Mouse (Mus musculus): ENCODE data around the gene Adamts2. TPM values are rescaled to one million over a fixed set of nuclear protein-coding genes. Genes with fewer than 3 reads are reported as not detected.

Adamts2 gene
- total RNA-seq, 2 experiments from 2014 or later, result 6.1 to 9.8 TPM

DNA sequence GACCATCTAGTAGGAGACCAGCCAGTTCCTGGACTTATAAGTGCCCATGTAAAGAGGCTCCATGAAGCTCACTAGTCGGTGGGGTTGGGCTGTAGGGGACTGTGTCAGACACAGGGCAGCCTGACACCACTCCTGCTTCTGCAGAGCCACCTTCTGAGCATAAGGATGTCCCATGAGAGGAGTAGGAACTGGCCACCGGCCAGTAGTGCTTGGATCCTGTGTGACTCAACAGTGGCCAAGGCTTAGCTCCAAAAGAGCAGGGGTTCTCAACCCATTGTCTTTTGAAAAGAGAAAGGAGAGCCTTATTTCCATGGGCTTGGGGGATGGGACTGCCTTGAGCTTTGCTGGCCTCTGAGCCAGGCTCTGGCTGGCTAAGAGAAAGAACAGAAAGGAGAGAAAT, 81.9 kb downstream of the Adamts2 start:
- Histone ChIP-seq H3K4me3 (no peak overlapping the region), H3K27ac (no peak overlapping the region)
- no peak for DNase-seq
- intact Hi-C loops (cut with DNase I), result no loop called here
- no peak for TF ChIP-seq CTCF (IDR thresholded peaks at IDR 0.05)

DNA sequence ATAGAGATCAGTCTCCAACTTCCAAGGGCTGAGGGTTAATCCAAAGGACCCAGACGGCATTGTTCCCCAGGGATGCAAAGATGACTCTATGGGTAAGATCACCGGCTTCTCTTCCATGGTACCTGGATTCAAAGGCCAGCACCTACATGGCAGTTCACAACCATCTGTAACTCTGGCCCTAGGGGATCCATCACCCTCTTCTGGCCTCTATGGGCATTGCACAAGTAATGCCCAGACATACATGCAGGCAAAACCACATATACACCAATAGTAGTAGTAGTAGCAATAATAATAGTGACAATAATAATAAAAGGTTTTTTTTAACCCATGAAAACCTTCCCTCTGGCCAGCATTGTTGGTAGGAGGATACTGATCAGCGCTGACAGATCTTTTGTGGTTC, 86.7 kb downstream of the Adamts2 start:
- Histone ChIP-seq H3K27ac (no peak overlapping the region), H3K4me3 (no peak overlapping the region)
- peak; percentile 56 for TF ChIP-seq CTCF (IDR thresholded peaks at IDR 0.05)
- no peak for DNase-seq
- intact Hi-C loops (cut with DNase I), result no loop called here

DNA sequence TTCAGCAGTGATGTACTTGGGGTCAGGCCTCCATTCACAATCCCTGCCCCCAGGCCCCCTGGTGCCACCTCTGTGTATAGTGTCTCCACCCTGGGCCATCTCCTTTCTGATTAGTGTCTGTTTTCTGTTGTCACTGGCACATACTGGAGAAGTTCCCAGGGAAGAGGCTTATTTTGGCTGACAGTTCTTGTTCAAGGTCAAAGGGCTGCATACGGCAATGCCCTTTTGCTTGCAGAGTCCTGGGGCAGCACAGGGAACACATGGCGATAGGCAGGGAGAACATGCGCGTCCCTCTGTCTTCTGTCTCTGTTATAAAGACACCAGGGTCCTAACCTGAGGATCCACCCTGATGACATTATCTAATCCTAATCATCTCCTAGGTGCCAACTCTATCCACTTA, 87.8 kb downstream of the Adamts2 start:
- no peak overlapping the region for H3K27ac ChIP-seq
- no peak for TF ChIP-seq CTCF (IDR thresholded peaks at IDR 0.05)
- intact Hi-C loops (cut with DNase I), result loop anchor here (5.0 kb wide), 1 partner anchor 87 kb away; the partner anchor contains the start of gene Adamts2
- no peak overlapping the region for H3K4me3 ChIP-seq
- DNase-seq, result no peak

DNA sequence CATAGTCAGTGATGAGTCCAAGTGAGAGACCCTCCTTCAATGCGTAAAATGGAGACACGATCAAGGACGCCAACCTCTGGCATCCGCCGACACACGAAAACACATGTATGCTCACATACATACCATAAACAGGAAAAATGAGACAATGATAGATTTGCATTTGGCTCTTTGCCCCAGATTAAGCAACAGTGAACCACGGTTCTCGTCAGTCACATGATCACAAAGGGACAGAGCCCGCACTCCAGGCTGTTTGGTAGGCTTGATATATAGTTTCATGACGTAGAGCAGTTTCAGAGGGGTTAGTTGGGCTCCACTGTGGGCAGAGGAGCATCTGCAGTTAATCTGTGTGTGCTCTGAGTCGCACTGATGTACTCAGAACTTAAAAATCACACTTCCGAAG, 98.1 kb downstream of the Adamts2 start:
- intact Hi-C loops (cut with DNase I), result no loop called here
- TF ChIP-seq CTCF (IDR thresholded peaks at IDR 0.05), result no peak
- no peak overlapping the region for H3K4me3 ChIP-seq
- peak overlapping the region; percentile 67 for H3K27ac ChIP-seq
- DNase-seq, result no peak

DNA sequence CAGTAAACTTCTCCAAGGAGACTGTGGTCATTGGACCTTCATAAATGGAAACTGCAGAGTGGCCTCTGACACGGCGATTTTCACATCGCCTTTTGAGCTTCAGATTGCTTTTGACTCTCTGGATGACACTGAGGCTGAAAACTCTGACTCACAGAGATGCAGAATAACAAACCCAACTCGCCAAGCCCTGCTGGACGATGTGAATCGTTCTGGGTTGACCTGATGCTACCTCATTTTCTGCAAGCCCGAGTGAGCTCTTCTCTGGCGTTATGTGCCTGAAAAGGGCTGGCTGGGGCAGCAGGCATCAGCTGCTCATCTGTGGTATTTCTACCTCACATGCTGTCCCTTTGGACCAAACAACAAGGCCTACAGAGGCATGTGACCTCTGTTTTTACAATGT, 98.6 kb downstream of the Adamts2 start:
- peak; percentile 63 for DNase-seq
- Histone ChIP-seq H3K4me3 (no peak overlapping the region), H3K27ac (peak overlapping the region; percentile 74)
- no peak for TF ChIP-seq CTCF (IDR thresholded peaks at IDR 0.05)
- intact Hi-C loops (cut with DNase I), result no loop called here

DNA sequence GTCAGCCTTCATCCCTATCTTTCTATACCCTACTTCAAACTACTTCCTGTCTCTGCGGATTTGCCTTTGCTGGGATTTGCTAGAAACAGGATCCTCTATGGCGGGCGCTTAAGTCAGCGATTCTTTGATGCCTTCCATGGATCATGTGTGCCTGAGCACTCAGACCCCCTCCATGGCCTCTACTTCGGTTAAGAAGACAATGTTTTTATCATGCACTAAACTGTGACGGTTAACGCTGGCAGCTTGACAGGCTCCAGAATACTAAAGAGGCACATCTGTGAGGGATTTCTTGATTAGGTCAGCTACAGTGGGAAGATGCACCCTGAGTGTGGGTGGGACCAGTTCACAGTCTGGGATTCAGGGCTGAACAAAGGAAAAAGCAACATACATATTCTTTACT, 101.5 kb downstream of the Adamts2 start:
- H3K4me3 ChIP-seq, result no peak overlapping the region
- H3K27ac ChIP-seq, result no peak overlapping the region
- TF ChIP-seq CTCF (IDR thresholded peaks at IDR 0.05), result no peak
- intact Hi-C loops (cut with DNase I), result no loop called here
- no peak for DNase-seq

DNA sequence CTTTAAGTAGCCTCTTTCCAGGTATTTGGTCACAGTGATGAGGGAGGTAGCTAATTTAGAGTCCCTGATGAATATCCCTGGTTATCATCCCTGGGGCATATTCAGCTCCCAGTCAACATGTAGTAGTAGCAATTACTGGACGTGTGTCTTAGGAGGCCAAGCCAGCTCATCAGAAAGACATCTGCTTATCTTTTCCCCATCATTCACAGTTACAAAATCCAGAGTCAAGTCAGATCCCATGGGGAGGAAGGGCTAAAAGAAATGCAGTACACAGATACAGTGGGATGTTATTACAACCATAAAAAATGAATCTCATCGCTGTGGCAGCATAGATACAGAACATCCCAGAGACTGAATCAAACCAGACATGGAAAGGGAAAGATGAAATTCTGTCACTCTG, 102.6 kb downstream of the Adamts2 start:
- Histone ChIP-seq H3K4me3 (no peak overlapping the region), H3K27ac (no peak overlapping the region)
- no peak for DNase-seq
- intact Hi-C loops (cut with DNase I), result no loop called here
- TF ChIP-seq CTCF (IDR thresholded peaks at IDR 0.05), result no peak

DNA sequence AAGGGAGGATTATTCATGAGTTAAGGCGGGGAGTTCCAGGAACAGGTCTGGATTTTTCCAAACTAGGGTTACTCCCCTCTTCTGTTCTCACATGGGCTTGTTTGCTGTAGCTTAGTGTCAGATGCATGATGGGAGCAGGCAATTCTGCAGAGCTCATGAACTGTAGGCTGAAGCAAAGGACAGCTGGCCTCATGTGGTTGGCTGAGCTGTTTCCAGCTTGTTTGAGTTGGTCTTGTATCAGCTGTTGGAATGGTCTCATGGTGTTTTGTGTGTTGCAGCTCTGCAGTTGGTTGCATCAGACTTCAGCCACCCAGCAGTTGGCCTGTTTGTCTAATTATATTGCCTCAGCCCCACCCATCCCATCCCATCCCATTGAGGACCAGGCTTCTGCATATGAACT, 105.4 kb downstream of the Adamts2 start:
- no peak for DNase-seq
- no peak for TF ChIP-seq CTCF (IDR thresholded peaks at IDR 0.05)
- intact Hi-C loops (cut with DNase I), result no loop called here
- no peak overlapping the region for H3K27ac ChIP-seq
- no peak overlapping the region for H3K4me3 ChIP-seq

DNA sequence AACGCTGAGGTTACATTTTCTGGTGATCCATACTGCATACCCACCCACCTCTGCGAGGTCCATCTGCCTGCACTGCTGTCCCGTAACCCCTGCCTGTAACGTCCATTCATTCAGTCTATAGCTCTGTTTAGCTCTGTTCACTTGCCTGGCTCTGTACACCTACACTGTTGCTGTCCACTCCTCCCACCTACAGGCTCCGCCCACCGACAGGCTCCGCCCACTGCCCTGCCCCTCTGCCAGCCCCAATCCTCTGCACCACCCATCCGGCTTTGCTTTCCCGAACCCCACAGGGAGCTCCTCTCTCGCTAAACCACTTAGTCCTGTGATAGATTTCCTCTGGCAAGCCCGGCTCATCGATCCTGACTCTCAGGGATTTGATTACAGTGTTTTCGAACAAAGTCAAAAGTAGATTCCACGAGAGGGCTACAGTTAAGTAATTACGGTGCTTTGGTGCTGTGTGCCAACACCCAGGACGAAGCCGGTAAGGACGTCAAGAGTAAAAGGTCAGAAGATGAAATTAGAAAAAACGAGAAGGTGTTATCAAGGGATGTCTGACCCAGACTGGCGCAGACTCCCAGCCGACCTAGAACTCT, 111.8 kb downstream of the Adamts2 start:
- no peak for TF ChIP-seq CTCF (IDR thresholded peaks at IDR 0.05)
- intact Hi-C loops (cut with DNase I), result loop anchor here (2.0 kb wide), 1 partner anchor 37 kb away; no protein-coding TSS in a partner anchor

DNA sequence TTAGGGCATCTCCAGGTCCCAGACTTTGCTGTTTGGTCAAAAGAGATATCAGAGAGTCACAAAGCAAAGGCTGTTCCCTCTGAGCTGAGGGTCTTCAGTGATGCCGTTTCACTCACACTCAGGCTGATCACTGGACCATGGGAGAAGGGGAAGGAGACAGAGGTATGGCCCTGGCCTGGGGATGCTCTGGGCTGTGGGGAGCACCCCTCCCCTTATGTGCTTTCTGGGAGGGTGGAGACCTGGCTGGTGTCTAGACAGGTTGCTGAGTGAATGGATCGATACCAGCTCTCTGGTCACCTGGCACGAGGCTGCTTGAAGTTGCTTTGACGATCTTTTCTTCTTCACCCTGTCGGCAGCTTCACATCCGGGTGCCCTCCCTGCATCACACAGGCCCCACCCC, 113.2 kb downstream of the Adamts2 start:
- no peak overlapping the region for H3K4me3 ChIP-seq
- intact Hi-C loops (cut with DNase I), result loop anchor here (2.0 kb wide), 1 partner anchor 38 kb away; no protein-coding TSS in a partner anchor
- no peak overlapping the region for H3K27ac ChIP-seq
- no peak for TF ChIP-seq CTCF (IDR thresholded peaks at IDR 0.05)
- DNase-seq, result no peak

More for the DNA sequence above, 111.8 kb downstream of the Adamts2 start:
- DNase-seq, result peak; percentile 64
- Histone ChIP-seq H3K4me3 (no peak overlapping the region; the same call in 1 of the 2 replicates), H3K27ac (no peak overlapping the region)

DNA sequence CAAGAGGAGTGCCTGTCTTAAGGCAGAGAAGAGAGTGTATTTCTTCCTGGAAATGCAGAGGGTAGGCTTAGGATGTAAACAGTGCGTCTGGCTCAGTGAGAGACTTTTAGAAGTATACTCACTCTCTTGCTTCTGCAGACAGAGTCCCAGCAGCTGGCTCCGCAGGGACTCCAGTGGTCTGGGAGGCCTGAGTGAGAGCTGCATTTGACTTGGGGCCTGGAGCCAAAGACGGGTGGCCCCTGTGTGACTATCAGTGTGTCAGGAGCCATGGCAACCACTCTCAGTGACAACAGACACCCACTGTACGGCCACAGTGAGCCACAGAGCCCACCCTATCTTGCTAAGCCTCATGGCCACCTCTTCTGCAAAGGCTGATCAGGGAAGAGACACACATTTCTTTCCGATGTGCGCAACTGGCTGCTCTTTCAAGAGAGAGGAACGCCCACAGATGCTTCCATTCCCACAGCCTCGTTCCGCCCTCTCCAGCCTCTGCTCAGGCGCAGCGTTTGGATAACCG, 115.6 kb downstream of the Adamts2 start:
- peak overlapping the region; percentile 66 for H3K4me3 ChIP-seq
- TF ChIP-seq CTCF (IDR thresholded peaks at IDR 0.05), result no peak
- H3K27ac ChIP-seq, result peak overlapping the region; percentile 88
- intact Hi-C loops (cut with DNase I), result no loop called here
- DNase-seq, result peak; percentile 62

DNA sequence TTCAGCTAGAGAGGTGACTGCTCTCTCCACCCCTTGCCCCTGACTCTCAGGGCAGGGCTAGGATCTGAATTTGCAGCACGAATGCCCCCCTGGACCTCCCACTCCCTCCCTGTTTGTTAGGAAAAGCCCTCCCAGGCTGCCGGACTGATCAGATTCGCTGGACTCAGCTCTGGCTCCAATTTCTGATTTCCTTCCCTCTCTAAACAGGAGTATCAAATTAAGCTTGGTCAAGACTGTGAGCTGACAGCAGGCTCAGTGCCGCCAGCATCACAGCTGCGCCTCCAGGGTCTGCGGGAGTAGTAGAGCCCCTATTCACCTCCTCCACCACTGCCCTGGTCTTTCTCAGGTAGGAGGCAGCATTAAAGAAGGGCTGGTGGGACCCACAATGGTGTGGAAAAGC, 117.0 kb downstream of the Adamts2 start:
- peak; percentile 75 for DNase-seq
- intact Hi-C loops (cut with DNase I), result no loop called here

DNA sequence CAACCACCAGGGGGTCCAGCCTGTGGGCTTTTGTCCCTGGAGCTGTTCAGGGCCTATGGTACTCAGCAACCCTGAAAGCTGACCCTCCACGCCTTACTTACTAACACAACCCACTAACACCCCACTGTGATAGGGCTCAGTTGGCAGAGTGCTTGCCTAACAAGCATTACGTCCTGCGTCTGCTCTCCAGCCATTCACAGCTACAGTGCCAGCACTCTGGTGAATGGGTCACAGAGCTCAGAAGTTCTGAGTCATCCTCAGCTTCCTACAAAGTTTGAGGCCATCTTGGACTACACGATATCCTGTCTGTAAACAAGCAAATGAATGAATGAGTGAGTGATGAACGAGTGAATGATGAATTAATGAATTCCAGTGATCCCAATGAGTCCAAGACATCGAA, 118.5 kb downstream of the Adamts2 start:
- intact Hi-C loops (cut with DNase I), result no loop called here
- peak; percentile 41 for DNase-seq
- Histone ChIP-seq H3K4me3 (no peak overlapping the region), H3K27ac (peak overlapping the region; percentile 88)
- TF ChIP-seq CTCF (IDR thresholded peaks at IDR 0.05), result no peak

More for the DNA sequence above, 117.0 kb downstream of the Adamts2 start:
- Histone ChIP-seq H3K27ac (peak overlapping the region; percentile 88), H3K4me3 (peak overlapping the region; percentile 66)
- TF ChIP-seq CTCF (IDR thresholded peaks at IDR 0.05), result no peak
